Mouse (Mus musculus) midbrain, embryonic 12.5 days (tissue): ENCODE measurements around the gene Gm20388. TPM values are rescaled to one million over a fixed set of nuclear protein-coding genes. Genes with fewer than 3 reads are reported as not detected.
A peak's percentile ranks its signal among the peaks of the same experiment; 100 is the strongest.

ENCODE experiments used
- ATAC-seq: fragments of 200-750 bp; cut with Nextera tagmentation; 2 replicates; pipeline ENCODE4 v1.8.0; 2017; ENCODE audit warnings: low read depth, moderate TSS enrichment, moderate library complexity; ENCODE audit not compliant: low FRiP score
- H3K27ac ChIP-seq: fragments of 300-500 bp; sonication (generic); replicated peaks from 2 replicates; pipeline ENCODE4 v1.5.1; 2016; ENCODE audit warnings: mild to moderate bottlenecking
- H3K27me3 ChIP-seq: fragments of 300-500 bp; sonication (generic); 2 replicates; pipeline ENCODE4 v1.6.1; 2016; ENCODE audit warnings: mild to moderate bottlenecking
- H3K36me3 ChIP-seq: fragments of 300-500 bp; sonication (generic); 2 replicates; pipeline ENCODE4 v1.6.1; 2016
- H3K4me1 ChIP-seq: fragments of 300-500 bp; sonication (generic); 2 replicates; pipeline ENCODE4 v1.6.1; 2016
- H3K4me2 ChIP-seq: fragments of 300-500 bp; sonication (generic); replicated peaks from 2 replicates; pipeline ENCODE4 v1.6.1; 2016; ENCODE audit warnings: mild to moderate bottlenecking, moderate library complexity
- H3K4me3 ChIP-seq: fragments of 300-500 bp; sonication (generic); 2 replicates; pipeline ENCODE4 v1.5.1; 2016; ENCODE audit warnings: mild to moderate bottlenecking
- H3K9ac ChIP-seq: fragments of 300-500 bp; sonication (generic); replicated peaks from 2 replicates; pipeline ENCODE4 v1.6.1; 2016; ENCODE audit warnings: mild to moderate bottlenecking, moderate library complexity
- H3K9me3 ChIP-seq: fragments of 300-500 bp; sonication (generic); 2 replicates; pipeline ENCODE4 v1.6.1; 2016; ENCODE audit warnings: mild to moderate bottlenecking
- WGBS: fragments of 180-500 bp; shearing (Covaris S2); methylation state at CpG from one replicate; pipeline ENCODE4 v1.1.7; 2016; 5-methylcytosine and 5-hydroxymethylcytosine counted together
- polyA plus RNA-seq: library from polyadenylated mRNA; unstranded; fragments of >200 nt; fragmentation: Nextera tagmentation; extraction: Ambion mirVana; gene quantifications from 2 replicates; pipeline ENCODE4 v1.2.1, GENCODE M21; 2016

The Gm20388 gene
- polyA plus RNA-seq, 1 experiment from 2014 or later = not detected

GRCm38 (mm10) chr8:121926266-121926665 lies 2015.6 kb downstream of the Gm20388 start:
- H3K9ac ChIP-seq = no peak overlapping the region
- 71% methylated on average over 8 of the region's 8 CpGs for WGBS
- H3K36me3 ChIP-seq = no peaks in the 10 kb centered on the region
- H3K4me1 ChIP-seq = no peaks in the 10 kb centered on the region
- no peak overlapping the region for H3K4me3 ChIP-seq
- no peak overlapping the region for H3K27ac ChIP-seq
- no peaks in the 10 kb centered on the region for H3K27me3 ChIP-seq
- ATAC-seq = no peak
- no peaks in the 10 kb centered on the region for H3K9me3 ChIP-seq
- no peak overlapping the region for H3K4me2 ChIP-seq

GRCm38 (mm10) chr8:121927316-121927715 lies 2016.7 kb downstream of the Gm20388 start:
- WGBS = 43% methylated on average over 8 of the region's 8 CpGs

GRCm38 (mm10) chr8:121930047-121930446 lies 2019.4 kb downstream of the Gm20388 start:
- no peak overlapping the region for H3K4me2 ChIP-seq

More at GRCm38 (mm10) chr8:121927316-121927715, 2016.7 kb downstream of the Gm20388 start:
- Histone ChIP-seq H3K27ac (no peak overlapping the region), H3K27me3 (no peaks in the 10 kb centered on the region), H3K4me2 (no peak overlapping the region), H3K9me3 (no peaks in the 10 kb centered on the region), H3K4me3 (no peak overlapping the region), H3K36me3 (no peaks in the 10 kb centered on the region), H3K9ac (no peak overlapping the region), H3K4me1 (no peaks in the 10 kb centered on the region)
- peak; percentile 34; the same call in 1 of the 2 replicates for ATAC-seq

GRCm38 (mm10) chr8:121931571-121931970 lies 2020.9 kb downstream of the Gm20388 start:
- Histone ChIP-seq H3K4me2 (no peak overlapping the region), H3K36me3 (no peaks in the 10 kb centered on the region), H3K27me3 (no peaks in the 10 kb centered on the region), H3K9ac (no peak overlapping the region), H3K4me1 (peaks cover 16% of the 10 kb centered on the region), H3K27ac (no peak overlapping the region), H3K4me3 (no peak overlapping the region), H3K9me3 (no peaks in the 10 kb centered on the region)
- 87% methylated on average over 7 of the region's 7 CpGs for WGBS
- no peak for ATAC-seq

More at GRCm38 (mm10) chr8:121930047-121930446, 2019.4 kb downstream of the Gm20388 start:
- ATAC-seq = no peak
- no peak overlapping the region for H3K4me3 ChIP-seq
- peaks cover 7% of the 10 kb centered on the region for H3K4me1 ChIP-seq
- no peaks in the 10 kb centered on the region for H3K27me3 ChIP-seq
- WGBS = 83% methylated on average over 4 of the region's 4 CpGs
- no peaks in the 10 kb centered on the region for H3K36me3 ChIP-seq
- H3K9me3 ChIP-seq = no peaks in the 10 kb centered on the region
- no peak overlapping the region for H3K9ac ChIP-seq
- H3K27ac ChIP-seq = no peak overlapping the region

DNA sequence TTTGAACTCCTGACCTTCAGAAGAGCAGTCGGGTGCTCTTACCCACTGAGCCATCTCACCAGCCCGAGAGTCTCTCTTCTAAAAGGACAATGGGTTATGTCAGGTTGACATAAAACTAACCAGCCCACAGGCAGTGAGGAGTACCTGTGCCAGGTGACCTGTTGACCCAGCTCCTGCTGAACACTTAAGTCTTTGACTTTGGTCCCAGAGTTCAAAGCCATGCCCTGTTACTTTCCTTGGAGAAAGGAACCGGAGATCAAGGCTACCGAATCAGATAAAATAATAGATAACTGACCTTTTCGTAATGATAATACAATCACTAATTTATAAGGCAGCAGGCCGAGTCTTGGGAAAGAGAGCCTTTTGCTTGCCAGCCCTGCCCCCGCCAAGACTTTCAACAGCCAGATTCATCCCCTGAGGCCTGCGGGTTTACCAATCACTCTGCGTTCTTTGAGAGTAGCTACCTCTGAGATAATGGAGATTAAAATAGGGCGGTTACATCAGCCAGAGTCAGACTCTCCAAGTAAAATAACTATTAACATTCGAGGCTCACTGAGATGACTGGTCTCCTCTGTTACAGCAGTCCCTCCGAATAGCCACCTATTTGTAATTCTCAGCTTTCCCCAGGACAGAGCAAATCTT lies 2021.5 kb downstream of the Gm20388 start:
- Histone ChIP-seq H3K4me1 (peaks cover 16% of the 10 kb centered on the region), H3K36me3 (no peaks in the 10 kb centered on the region), H3K4me3 (no peak overlapping the region), H3K9me3 (no peaks in the 10 kb centered on the region), H3K9ac (no peak overlapping the region), H3K27ac (no peak overlapping the region), H3K27me3 (no peaks in the 10 kb centered on the region), H3K4me2 (no peak overlapping the region)
- no peak for ATAC-seq
- WGBS = 78% methylated on average over 12 of the region's 12 CpGs

DNA sequence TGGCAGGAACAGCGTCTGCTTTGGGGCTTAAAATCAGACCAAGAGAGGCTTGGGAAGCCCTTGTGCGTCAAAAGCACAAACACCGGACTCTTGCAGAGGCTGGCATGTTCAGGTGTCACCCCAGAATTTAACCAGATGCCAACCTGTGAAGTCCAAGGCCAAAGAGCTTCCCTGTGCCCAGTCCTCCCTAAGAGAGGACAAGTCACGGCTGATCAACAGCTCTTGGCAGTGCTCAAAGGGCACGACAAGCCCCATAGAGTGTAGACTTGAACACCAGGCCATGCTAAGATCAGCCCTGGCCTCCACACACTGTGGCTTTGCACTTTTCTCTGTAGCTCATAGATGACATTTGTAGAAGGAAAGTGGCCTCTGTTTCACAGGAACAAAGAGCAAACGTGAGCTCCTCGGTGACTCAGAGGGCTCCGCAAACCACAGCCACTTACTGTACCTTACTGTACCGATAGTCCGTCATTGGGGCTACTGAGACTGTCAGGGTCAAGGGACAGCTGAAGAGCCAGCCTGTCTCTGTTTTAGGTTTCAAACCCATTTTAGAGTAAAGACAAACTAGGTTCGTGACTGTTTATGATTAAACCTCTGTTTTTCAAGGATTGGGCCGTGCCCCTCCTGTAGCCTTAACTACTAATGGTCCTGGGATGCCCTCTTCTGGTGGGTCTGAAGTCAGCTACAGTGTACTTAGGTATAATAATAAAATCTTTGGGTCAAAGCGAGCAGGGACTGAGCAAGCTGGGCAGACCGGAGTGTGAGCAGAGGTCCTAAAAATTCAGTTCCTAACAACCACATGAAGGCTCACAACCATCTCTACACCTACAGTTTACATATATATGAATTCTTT lies 2022.3 kb downstream of the Gm20388 start:
- Histone ChIP-seq H3K27me3 (no peaks in the 10 kb centered on the region), H3K4me3 (no peak overlapping the region), H3K9me3 (no peaks in the 10 kb centered on the region), H3K4me1 (peaks cover 16% of the 10 kb centered on the region), H3K4me2 (no peak overlapping the region), H3K27ac (no peak overlapping the region), H3K9ac (no peak overlapping the region), H3K36me3 (no peaks in the 10 kb centered on the region)
- 84% methylated on average over 14 of the region's 14 CpGs for WGBS
- no peak for ATAC-seq

DNA sequence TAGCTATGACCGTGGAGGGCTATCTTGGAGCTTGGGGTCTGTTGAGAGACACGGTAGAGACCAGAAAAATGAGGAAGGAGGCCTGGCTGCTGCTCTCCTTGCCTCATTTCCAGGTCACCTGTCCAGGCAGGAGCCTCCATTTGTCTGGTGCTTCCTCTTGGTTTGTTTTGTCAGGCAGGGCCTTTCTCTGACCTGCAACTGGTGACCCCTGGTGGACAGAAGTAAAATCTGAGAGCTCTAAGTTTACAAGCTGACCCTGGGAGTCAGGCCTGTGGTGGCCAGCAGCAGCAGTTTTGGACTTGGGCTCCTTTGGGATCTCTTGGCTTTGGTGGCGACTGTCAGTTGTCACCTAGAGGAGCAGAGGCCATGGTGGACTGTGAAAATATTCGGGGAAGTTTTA lies 2023.9 kb downstream of the Gm20388 start:
- Histone ChIP-seq H3K27me3 (no peaks in the 10 kb centered on the region), H3K9me3 (no peaks in the 10 kb centered on the region), H3K36me3 (no peaks in the 10 kb centered on the region), H3K4me1 (peaks cover 16% of the 10 kb centered on the region), H3K4me2 (no peak overlapping the region), H3K27ac (peak overlapping the region; percentile 63), H3K4me3 (no peak overlapping the region), H3K9ac (no peak overlapping the region)
- WGBS = 35% methylated on average over 4 of the region's 4 CpGs
- 0 out of 2 replicates have a peak, but pooled peaks have one; percentile 32 for ATAC-seq

GRCm38 (mm10) chr8:121934923-121935322 lies 2024.3 kb downstream of the Gm20388 start:
- Histone ChIP-seq H3K9ac (no peak overlapping the region; the same call in 1 of the 2 replicates), H3K4me3 (no peak overlapping the region), H3K27ac (peak overlapping the region; percentile 63), H3K9me3 (no peaks in the 10 kb centered on the region), H3K36me3 (no peaks in the 10 kb centered on the region), H3K27me3 (no peaks in the 10 kb centered on the region), H3K4me1 (peaks cover 16% of the 10 kb centered on the region), H3K4me2 (no peak overlapping the region)
- 0 out of 2 replicates have a peak, but pooled peaks have one; percentile 28 for ATAC-seq

- Histone ChIP-seq H3K4me1 (peaks cover 16% of the 10 kb centered on the region), H3K9ac (no peak overlapping the region; the same call in 1 of the 2 replicates), H3K9me3 (no peaks in the 10 kb centered on the region), H3K4me2 (no peak overlapping the region), H3K36me3 (no peaks in the 10 kb centered on the region), H3K27ac (peak overlapping the region; percentile 63), H3K4me3 (no peak overlapping the region), H3K27me3 (no peaks in the 10 kb centered on the region)
- peak; percentile 89 for ATAC-seq
- WGBS = 43% methylated on average over 12 of the region's 12 CpGs
These were observed 2025.0 kb downstream of the Gm20388 start for GRCm38 (mm10) chr8:121935341-121936294.

- H3K4me3 ChIP-seq = no peak overlapping the region
- H3K27ac ChIP-seq = no peak overlapping the region
- WGBS = 87% methylated on average over 14 of the region's 14 CpGs
- no peak overlapping the region for H3K9ac ChIP-seq
- no peak for ATAC-seq
- no peak overlapping the region for H3K4me2 ChIP-seq
- no peaks in the 10 kb centered on the region for H3K36me3 ChIP-seq
- H3K4me1 ChIP-seq = peaks cover 16% of the 10 kb centered on the region
- H3K9me3 ChIP-seq = no peaks in the 10 kb centered on the region
- no peaks in the 10 kb centered on the region for H3K27me3 ChIP-seq
These were observed 2025.8 kb downstream of the Gm20388 start for GRCm38 (mm10) chr8:121936391-121936790.

- Histone ChIP-seq H3K9ac (no peak overlapping the region), H3K4me3 (no peak overlapping the region), H3K36me3 (no peaks in the 10 kb centered on the region), H3K27me3 (no peaks in the 10 kb centered on the region), H3K4me1 (peaks cover 16% of the 10 kb centered on the region), H3K9me3 (no peaks in the 10 kb centered on the region), H3K27ac (no peak overlapping the region), H3K4me2 (no peak overlapping the region)
- ATAC-seq = no peak
- WGBS = 88% methylated on average over 7 of the region's 7 CpGs
These were observed 2028.1 kb downstream of the Gm20388 start for GRCm38 (mm10) chr8:121938732-121939131.
